Mouse (Mus musculus): ENCODE results near the gene Gm21083. TPM values are rescaled to one million over a fixed set of nuclear protein-coding genes. Genes with fewer than 3 reads are reported as not detected.
A peak's percentile ranks its signal among the peaks of the same experiment; 100 is the strongest.
"Not testable (repeated sequence)": the region's sequence is repeated elsewhere in the genome, so short reads cannot be mapped to it uniquely, and the experiment has no call there.

Gm21083 gene
- polyA plus RNA-seq (2012; rRNA removed) = not detected in 2 replicates

DNA sequence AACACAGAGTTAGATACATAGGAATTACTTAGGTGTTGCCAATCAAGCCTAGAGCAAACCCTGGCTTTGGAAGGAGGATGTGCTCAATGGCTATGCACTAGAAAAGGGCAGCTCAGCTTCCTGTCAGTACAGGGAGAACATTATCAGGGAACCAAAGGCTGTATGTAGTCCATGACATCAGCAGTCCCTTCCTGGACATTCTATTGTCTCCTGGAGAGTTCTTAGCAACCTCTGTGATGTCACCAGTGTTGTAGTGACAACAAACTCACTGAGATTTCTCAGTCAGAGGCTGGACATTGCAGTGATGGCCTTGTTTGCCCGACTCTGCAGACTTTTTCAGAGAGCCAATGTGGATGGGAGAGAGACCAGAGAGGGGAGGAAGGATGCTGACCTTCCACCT, at the start of gene Gm21083:
Gm21083 (plus strand) TSS at position 301 of the 400 bp plus-strand sequence.
- WGBS = 13% methylated on average over 1 of the region's 1 CpGs
- not testable (repeated sequence) for DNase-seq (ENCODE audit: low read depth, low spot score)

- not testable (repeated sequence) for DNase-seq (ENCODE audit: low read depth, low spot score)
- WGBS = 57% methylated on average over 1 of the region's 1 CpGs
Observed at GRCm38 (mm10) chr5:15529122-15529521, 48.0 kb upstream of the Gm21083 start, which contains the start of gene Gm21190. Gm21190 (minus strand) TSS chr5:15529222.

DNA sequence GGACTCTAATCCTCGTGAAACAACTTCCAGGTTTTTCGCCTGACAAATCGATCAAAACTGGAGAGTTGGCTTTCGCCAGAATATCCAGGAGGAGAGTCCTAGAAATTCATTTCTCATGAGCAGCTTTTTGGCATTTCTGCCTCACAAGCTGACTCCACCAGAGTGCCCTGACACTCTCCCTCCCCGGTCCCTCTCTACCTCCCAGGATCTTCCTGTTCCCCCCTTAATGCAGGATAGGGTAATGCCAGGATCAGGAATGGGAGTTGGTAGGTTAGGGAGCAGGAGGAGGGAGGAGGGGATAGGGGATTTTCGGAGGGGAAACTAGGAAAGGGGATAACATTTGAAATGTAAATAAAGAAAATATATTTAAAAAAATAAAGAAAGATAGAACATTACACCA, 28.5 kb upstream of the Gm21083 start:
- not testable (repeated sequence) for DNase-seq (ENCODE audit: low read depth, low spot score)
- WGBS = 74% methylated on average over 6 of the region's 6 CpGs

DNA sequence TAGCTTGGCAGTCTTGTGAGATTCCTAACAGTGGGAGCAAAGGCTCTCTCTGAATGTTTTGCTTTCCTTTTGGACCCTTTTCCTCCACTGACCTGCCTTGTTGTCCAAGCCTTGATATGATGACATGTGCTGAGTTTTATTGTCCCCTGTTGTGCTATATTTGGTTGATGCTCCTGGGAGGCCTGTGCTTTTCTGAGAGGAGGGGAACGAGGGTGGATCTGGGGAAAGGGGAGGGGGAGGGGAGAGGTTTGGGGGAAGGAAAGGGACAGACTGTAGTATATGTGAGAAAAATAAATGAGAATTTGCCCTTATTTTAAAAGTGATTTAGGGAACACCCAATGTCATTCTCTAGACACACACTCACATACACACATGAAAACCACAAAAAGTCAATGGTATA, 28.0 kb upstream of the Gm21083 start:
- 32% methylated on average over 1 of the region's 1 CpGs for WGBS
- not testable (repeated sequence) for DNase-seq (ENCODE audit: low read depth, low spot score)

DNA sequence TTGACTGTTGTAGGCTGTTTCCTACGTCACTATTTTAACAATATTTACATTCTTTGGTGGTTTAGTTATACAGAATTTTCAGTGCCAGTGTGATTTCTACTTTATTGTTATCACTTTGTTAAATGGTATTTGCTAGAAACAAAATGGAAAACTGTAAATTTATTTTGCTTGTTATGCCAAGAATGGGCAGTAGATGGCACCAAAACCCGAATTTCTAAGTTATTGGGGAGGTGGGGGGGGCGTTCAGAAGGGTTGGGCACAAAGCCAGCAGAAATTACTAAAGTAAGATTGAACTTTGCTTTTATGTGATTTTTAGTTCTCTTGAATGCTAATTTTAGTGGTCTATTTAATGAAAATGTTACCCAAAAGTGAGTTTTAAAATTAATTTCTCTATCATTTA, 27.5 kb upstream of the Gm21083 start:
- WGBS = 7% methylated on average over 3 of the region's 3 CpGs

GRCm38 (mm10) chr5:15558654-15559053, 18.5 kb upstream of the Gm21083 start:
- WGBS = 66% methylated on average over 1 of the region's 1 CpGs
- not testable (repeated sequence) for DNase-seq (ENCODE audit: low read depth, low spot score)

More for the DNA sequence above, 27.5 kb upstream of the Gm21083 start:
- DNase-seq (ENCODE audit: low read depth, low spot score) = not testable (repeated sequence)

GRCm38 (mm10) chr5:15561425-15562264, 15.5 kb upstream of the Gm21083 start:
- not testable (repeated sequence) for DNase-seq (ENCODE audit: low read depth, low spot score)
- WGBS = 74% methylated on average over 3 of the region's 3 CpGs

GRCm38 (mm10) chr5:15573735-15574134, 3.4 kb upstream of the Gm21083 start:
- DNase-seq (ENCODE audit: low read depth, low spot score) = not testable (repeated sequence)

DNA sequence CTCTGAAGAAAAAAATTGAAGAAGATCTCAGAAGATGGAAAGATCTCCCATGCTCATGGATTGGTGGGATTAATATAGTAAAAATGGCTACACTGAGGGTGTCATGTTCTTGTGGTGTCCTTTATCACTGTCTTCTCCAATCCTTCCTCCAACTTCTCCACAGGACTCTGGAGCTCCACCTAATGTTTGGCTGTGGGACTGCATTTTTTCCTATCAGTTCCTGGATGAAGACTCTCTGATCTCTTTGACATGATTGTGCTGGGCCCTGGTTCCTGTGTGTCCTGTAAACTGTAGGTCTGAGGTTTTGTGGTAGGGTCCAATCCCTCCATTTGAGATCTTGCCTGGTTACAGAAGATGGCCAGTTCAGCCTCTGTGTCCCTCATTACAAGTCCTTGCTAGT, 9.2 kb downstream of the Gm21083 start:
- peak; percentile 8 for DNase-seq (ENCODE audit: low read depth, low spot score)

GRCm38 (mm10) chr5:15588291-15588690, 11.2 kb downstream of the Gm21083 start:
- 33% methylated on average over 6 of the region's 6 CpGs for WGBS
- not testable (repeated sequence) for DNase-seq (ENCODE audit: low read depth, low spot score)

- DNase-seq (ENCODE audit: low read depth, low spot score) = not testable (repeated sequence)
- WGBS = 61% methylated on average over 5 of the region's 5 CpGs
Observed at GRCm38 (mm10) chr5:15590635-15591034, 13.5 kb downstream of the Gm21083 start.

DNA sequence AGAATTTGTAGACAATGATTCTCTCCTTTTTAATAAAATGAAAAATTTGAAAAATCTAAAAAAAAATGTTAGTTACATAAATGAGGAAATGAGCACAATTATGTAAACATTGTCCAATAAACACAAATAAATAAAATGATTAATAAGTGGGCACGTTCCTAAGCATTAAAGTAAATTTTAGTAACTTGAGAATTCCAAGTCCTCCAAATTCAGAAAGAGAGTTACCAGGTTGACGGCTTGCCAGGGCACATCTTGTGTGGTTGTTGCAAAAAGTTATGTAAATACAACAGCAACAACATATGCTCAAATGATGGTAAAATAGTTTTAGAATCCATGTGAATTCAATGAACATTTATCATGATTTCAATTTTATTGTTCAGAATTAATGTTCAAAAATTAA, 14.4 kb downstream of the Gm21083 start:
- DNase-seq (ENCODE audit: low read depth, low spot score) = not testable (repeated sequence)
- 65% methylated on average over 2 of the region's 2 CpGs for WGBS

DNA sequence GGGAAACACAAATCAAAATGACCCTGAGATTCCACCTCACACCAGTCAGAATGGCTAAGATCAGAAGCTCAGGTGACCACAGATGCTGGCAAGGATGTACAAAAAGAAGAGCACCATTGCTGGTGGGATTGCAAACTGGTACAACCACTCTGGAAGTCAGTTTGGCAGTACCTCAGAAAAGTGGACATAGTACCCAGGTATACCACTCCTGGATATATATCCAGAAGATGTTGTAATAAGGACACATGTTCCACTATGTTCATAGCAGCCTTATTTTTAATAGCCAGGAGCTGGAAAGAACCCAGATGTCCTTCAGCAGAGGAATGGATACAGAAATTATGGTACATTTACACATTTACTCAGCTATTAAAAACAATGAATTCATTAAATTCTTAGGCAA, 21.7 kb downstream of the Gm21083 start:
- DNase-seq (ENCODE audit: low read depth, low spot score) = not testable (repeated sequence)

DNA sequence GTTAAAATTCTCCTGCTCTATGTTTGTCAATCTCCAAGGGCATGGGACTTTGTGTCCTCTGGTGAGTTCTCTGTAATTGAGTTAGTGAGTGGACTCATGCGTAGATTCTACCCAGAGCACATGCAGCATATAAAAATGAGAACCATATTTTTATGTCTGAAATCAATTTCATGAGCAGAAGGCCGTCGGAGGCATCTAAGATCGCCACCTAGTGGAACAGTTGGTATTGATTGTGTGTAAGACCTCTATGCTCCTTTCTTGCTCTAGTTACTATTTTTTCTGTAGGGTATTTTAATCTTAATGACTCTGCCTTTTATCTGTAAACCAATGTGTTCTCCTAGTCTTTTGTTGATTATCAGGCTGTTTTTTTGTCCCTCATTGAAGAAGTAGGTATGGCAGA, 23.2 kb downstream of the Gm21083 start:
- WGBS = 34% methylated on average over 4 of the region's 4 CpGs
- not testable (repeated sequence) for DNase-seq (ENCODE audit: low read depth, low spot score)

- not testable (repeated sequence) for DNase-seq (ENCODE audit: low read depth, low spot score)
- WGBS = 48% methylated on average over 5 of the region's 5 CpGs
Observed at GRCm38 (mm10) chr5:15601481-15601880, 24.3 kb downstream of the Gm21083 start.

DNA sequence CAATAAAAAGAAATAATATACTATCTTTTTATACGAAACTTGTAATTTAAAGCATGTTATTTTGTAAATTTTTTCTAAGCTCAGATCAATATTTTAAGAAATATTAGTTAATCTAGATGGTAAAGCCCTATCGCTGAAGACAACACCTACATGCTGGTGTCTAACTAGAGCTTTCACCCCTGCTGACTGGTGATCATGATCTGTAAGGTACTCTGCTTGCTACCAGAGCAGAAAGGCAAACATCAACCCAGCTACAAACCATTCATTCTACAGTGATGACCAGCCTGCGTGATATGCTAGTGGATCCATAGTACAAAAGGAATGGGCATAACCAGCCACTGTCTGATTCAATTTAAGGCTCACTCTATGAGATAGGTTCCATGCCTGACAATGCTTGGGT, 24.8 kb downstream of the Gm21083 start:
- 73% methylated on average over 3 of the region's 3 CpGs for WGBS
- not testable (repeated sequence) for DNase-seq (ENCODE audit: low read depth, low spot score)

DNA sequence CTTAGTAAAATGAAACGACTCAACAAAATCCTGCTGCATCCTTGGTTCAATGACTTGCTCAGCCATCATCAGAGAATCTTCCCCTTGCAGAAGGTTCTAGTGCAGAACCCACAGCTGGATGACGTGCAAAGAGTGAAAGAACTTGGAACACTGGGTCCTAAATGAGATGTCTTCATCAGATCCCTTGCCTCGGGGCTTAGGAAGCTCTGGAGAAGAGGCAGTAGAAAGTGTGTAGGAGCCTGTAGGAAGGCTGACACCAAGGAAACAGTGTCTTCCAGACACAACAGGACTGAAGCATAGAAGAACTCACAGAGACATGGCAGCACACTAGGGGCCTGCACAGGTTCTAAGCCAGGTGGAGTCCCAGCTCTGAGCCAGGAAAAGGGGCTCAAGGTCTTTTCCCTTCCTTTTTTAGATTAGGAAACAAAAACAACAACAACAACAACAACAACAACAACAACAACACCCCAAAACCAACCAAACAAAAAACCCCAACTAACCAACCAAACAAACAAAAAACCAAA, 25.4 kb downstream of the Gm21083 start:
- DNase-seq (ENCODE audit: low read depth, low spot score) = not testable (repeated sequence)
- WGBS = 63% methylated on average over 3 of the region's 3 CpGs

DNA sequence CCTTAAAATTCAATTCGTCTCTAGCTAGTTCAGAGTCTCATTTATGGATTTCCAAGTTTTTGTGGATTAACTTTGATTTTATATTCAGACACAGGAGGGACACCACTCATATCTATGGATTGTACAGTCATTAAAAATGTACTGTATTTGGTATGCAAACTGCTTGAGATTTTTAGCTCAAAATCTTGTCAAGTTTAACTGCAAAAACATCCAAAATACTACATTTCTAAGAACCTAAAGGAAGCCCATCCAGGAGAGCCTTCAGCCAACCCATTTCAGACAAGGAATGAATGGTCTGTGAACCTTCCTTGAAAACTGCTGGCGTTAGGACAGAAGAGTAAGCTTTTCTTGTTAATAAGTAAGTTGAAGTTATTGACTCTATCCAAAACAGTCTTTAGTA, 25.9 kb downstream of the Gm21083 start:
- WGBS = 46% methylated on average over 2 of the region's 2 CpGs
- DNase-seq (ENCODE audit: low read depth, low spot score) = not testable (repeated sequence)

- WGBS = 74% methylated on average over 8 of the region's 8 CpGs
Observed at GRCm38 (mm10) chr5:15603585-15603984, 26.5 kb downstream of the Gm21083 start.

DNA sequence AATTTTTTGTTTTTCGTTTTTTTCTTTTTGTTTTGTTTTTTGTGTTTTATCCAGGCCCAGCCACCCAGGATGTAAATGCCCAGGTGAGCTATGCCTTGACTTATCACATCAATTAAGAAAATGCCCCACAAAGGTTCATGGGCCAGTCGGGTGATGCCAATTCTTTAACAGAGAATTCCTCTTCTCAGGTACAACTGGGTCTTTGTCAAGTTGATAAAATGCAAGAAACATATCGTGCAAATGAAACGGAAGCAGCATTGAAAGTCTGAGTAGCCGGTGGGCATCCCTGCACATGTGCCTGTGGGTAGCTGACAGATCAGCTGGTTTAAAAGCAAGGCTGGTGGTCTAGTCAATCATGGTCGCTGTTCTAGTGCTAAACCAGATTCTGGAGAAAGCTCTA, 29.5 kb downstream of the Gm21083 start:
- DNase-seq (ENCODE audit: low read depth, low spot score) = not testable (repeated sequence)
- WGBS = 59% methylated on average over 6 of the region's 6 CpGs

More at GRCm38 (mm10) chr5:15603585-15603984, 26.5 kb downstream of the Gm21083 start:
- not testable (repeated sequence) for DNase-seq (ENCODE audit: low read depth, low spot score)

GRCm38 (mm10) chr5:15610695-15611094, 33.6 kb downstream of the Gm21083 start:
- DNase-seq (ENCODE audit: low read depth, low spot score) = not testable (repeated sequence)
- WGBS = 3% methylated on average over 1 of the region's 1 CpGs

Data from large intestine, adult 2 months (tissue).